Mouse (Mus musculus) cerebral cortex, adult 2 months (tissue): Measurements from ENCODE around the gene Wdr46.

Source experiments
- WGBS: fragments of 180-500 bp; shearing (Covaris S2); methylation state at CpG from one replicate; pipeline ENCODE4 v1.1.7; 2018; 5-methylcytosine and 5-hydroxymethylcytosine counted together

Wdr46 gene

GRCm38 (mm10) chr17:33911052-33911812 lies 29.2 kb upstream of the Wdr46 start:
- WGBS: 88% methylated on average over 31 of the region's 31 CpGs

DNA sequence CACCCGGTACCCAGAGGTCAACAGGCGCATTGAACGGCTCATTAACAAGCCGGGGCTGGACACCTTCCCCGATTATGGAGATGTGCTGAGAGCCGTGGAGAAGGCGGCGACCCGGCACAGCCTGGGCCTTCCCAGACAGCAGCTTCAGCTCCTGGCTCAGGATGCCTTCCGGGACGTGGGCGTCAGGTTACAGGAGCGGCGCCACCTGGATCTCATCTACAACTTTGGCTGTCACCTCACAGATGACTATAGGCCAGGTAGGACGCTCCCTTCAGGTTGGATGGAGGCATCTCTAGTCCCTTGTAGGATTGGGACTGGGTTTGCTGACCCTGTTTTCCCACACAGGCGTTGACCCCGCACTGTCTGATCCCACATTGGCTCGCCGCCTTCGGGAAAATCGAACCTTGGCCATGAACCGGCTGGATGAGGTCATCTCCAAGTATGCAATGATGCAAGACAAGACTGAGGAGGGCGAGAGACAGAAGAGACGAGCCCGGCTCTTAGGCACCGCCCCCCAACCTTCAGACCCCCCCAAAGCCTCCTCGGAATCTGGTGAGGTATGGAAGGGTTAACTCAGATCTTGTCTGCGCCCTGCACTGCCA lies 28.5 kb upstream of the Wdr46 start:
- 89% methylated on average over 28 of the region's 28 CpGs for WGBS

DNA sequence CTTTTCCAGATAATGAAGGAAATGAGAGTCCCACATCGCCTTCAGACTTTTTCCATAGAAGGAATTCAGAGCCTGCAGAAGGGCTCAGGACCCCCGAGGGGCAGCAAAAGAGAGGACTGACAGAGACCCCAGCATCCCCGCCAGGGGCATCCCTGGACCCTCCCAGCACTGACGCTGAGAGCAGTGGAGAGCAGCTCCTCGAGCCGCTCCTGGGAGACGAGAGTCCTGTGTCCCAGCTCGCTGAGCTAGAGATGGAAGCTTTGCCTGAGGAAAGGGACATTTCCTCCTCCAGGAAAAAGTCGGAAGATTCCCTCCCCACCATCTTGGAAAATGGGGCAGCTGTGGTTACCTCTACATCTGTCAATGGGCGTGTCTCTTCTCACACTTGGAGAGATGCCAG lies 27.2 kb upstream of the Wdr46 start:
- 89% methylated on average over 10 of the region's 10 CpGs for WGBS

- WGBS: 82% methylated on average over 8 of the region's 8 CpGs
These were observed 26.6 kb upstream of the Wdr46 start for GRCm38 (mm10) chr17:33913905-33914304.

DNA sequence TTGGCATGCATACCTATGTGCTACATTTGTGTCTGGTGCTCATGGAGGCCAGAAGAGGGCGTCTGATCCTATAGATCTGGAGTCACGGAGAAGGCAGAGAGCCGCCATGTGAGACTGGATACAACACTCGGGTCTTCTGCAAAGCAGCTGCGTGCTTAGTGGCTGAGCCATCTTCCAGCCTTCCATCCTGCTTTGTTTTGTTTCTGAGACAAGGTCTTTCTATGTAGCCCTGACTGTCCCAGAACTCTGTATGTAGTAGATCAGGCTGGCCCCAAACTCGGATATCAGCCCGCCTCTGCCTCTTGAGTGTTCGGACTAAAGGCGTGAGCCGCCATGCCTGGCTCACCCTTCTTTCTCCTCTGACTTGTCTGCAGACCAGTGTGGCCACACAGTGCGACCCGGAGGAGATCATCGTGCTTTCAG lies 25.5 kb upstream of the Wdr46 start:
- WGBS: 58% methylated on average over 13 of the region's 13 CpGs

- WGBS: 1% methylated on average over 34 of the region's 34 CpGs
These were observed 24.7 kb upstream of the Wdr46 start, which contains the start of the genes Tapbp and Zbtb22 for GRCm38 (mm10) chr17:33915671-33916250. TSS of gene Tapbp (plus strand) at chr17:33915899. TSS of gene Zbtb22 (plus strand) at chr17:33915904.

DNA sequence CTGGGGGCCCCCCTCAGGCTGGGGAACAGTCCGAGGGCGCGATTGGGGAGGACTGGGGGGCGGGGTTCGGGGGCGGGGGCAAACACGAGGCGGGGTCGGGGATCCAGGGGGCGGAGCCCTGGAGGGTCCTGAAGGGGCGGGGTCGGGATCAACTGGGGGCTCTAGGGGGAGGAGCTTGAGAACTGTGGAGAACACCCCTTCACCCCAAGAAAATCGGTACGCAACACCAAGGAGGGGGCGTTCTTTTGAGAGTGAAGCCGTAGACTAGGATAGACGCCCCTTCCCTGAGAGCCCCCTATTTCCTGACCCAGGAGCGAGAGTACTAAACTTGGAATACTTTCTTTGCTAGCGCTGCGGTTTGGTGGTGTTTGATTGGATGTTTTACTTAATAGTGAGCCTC lies 24.2 kb upstream of the Wdr46 start:
- under 1% methylated on average over 19 of the region's 20 CpGs for WGBS

DNA sequence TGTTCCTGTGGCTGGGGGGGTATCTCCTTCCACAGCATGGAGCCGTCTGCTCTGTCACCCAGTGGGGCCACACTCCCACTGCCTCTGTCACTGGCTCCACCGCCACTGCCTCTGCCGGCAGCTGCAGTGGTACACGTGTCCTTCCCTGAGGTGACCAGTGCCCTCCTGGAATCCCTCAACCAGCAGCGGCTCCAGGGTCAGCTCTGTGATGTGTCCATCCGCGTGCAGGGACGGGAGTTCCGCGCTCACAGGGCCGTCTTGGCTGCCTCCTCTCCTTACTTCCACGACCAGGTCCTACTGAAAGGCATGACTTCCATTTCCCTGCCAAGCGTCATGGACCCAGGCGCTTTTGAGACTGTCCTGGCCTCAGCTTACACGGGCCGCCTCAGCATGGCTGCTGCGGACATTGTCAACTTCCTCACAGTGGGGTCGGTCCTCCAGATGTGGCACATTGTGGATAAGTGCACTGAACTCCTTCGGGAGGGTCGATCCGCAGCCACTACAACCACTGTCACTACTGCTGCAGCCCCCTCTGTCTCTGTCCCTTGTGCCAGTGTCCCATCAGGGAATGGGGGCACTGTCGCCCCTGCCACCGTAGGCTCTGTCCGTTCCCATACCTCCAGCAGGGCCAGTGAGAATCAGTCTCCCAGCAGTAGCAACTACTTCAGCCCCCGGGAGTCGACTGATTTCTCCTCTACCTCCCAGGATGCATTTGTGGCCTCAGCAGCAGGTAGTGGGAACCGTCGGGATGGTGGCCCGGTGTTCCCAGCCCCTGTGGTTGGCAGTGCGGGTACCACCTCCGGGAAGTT lies 23.4 kb upstream of the Wdr46 start:
- WGBS: 71% methylated on average over 31 of the region's 31 CpGs

DNA sequence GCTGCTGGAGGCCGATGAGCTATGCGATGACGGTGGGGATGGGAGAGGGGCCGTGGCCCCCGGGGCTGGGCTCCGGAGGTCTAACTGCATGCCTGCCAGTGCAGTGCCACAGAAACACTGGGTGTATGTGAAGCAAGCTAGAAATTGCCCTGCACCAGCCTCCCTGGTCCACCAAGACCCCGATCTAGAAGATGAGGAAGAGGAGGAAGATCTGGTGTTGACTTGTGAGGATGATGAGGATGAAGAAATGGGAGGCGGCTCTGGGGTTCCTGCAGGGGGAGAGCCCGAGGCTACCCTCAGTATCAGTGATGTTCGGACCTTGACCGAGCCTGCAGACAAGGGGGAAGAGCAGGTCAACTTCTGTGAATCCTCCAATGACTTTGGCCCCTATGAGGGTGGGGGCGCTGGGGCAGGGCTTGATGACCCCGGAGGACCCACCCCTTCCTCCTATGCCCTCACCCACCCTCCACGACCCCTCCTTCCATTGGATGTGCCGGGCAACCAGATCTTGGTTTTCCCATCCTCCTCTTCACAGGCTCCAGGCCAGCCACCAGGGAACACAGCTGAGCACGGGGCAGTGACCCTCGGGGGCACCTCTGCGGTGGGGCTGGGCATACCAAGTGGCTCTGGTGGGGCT lies 22.7 kb upstream of the Wdr46 start:
- 82% methylated on average over 18 of the region's 18 CpGs for WGBS

- 65% methylated on average over 37 of the region's 37 CpGs for WGBS
These were observed 21.9 kb upstream of the Wdr46 start for GRCm38 (mm10) chr17:33918293-33919203.

DNA sequence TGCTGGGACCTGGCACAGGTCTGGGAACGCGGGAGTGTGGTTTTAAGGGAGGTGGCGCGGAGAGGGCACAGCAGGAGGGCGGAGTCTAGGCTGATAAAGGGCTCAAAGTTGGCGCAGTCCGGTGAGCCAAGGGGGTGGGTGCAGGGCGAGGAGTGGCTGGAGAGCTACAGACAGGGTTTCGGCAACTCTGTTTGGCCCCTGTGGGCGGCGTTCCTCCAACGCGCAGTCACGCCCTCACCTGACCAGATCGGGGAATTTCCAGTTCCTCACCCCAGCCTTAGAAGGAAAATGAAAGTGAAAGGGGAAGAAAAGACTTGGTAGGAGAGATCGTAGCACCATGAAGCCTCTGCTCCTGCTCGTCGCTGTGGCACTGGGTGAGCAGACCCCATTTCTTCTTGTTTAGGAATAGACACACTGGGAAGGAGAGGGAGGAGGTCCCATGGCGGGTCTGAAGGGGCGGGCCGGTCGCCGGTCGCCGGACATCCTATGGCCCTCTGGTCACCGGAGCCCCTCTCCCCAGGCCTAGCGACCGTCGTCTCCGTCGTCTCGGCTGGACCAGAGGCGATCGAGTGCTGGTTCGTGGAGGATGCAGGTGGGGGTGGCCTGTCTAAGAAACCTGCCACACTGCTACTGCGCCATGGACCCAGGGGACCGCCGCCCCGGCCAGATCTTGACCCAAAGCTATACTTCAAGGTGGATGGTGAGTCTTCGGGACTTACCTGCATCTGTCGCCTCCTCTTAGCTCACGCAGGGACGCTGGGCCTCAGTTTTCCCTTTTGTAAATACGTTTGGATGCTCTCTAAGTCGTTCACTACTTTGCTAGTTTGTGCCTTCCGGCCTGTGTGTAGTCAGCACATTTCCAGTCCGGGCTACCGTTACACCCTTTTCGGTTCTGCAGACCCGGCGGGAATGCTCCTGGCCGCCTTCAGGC lies 20.8 kb upstream of the Wdr46 start:
- WGBS: under 1% methylated on average over 52 of the region's 52 CpGs

GRCm38 (mm10) chr17:33920282-33921097 lies 20.0 kb upstream of the Wdr46 start:
- under 1% methylated on average over 36 of the region's 36 CpGs for WGBS

- 91% methylated on average over 7 of the region's 7 CpGs for WGBS
These were observed 19.1 kb upstream of the Wdr46 start for GRCm38 (mm10) chr17:33921361-33921760.

- 87% methylated on average over 10 of the region's 10 CpGs for WGBS
These were observed 15.7 kb upstream of the Wdr46 start for GRCm38 (mm10) chr17:33924577-33925283.

DNA sequence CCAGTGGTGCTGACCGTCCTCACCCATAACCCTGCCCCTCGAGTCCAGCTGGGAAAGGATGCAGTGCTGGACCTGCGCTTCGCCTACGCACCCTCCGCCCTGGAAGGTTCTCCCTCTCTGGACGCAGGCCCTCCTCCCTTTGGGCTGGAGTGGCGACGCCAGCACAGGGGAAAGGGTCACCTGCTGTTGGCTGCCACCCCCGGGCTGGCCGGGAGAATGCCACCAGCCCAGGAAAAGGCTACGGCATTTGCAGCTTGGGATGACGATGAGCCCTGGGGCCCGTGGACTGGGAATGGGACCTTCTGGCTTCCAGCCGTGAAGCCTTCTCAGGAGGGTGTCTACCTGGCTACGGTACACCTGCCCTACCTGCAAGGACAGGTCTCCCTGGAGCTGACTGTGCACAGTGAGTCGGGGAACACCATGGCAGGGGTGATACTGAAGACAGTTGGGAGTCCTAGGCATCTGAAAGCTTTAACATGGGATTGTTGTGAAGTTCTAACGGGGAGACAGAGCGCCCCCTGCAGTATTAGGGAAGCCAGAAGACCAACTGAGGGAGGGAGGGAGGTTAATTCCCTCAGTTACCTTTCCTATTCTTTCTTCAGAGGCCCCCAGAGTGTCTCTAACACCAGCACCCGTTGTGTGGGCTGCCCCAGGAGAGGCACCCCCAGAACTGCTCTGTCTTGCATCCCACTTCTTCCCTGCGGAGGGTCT lies 14.9 kb upstream of the Wdr46 start:
- WGBS: 80% methylated on average over 21 of the region's 21 CpGs

GRCm38 (mm10) chr17:33926207-33926932 lies 14.1 kb upstream of the Wdr46 start:
- 66% methylated on average over 17 of the region's 17 CpGs for WGBS
